In the genomic region with DNA sequence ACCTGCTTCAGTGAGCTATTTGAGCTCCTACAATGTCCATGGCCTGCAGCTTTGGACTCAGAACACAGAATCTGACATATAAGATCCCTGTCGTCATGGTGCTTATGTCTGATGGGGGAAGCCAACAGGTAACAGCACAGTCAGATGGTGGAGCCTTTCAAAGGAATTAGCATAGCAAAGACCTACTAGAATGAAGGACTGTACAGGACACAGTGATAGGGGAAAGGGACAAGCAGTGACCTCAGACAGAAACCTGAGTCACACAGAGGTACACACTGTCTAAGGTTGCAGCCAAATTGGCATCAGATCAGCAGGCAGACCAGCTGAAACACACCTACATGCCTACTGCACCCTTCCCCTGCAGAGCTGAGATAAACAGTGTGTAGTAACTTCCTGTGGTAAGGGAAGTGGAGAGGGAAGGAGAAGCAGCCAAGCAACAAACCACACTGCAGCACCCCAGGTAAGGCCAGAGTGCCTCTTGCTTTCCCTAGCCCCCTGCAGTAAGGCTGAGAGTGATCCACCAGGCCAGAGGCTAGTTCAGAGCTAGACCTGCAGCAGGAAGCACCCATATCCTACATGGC, we compare ENCODE assay signal across 25 mouse cellular contexts. TPM values are rescaled to one million over a fixed set of nuclear protein-coding genes. Genes with fewer than 3 reads are reported as not detected.
DNase-seq lines count a peak whose midpoint lies in the region; ATAC-seq and TF ChIP-seq lines count a peak whose summit lies in the region.
"Not testable (repeated sequence)": the region's sequence is repeated elsewhere in the genome, so short reads cannot be mapped to it uniquely, and the experiment has no call there.
"Had no signal": no experiment of that assay in that cellular context is flagged by ENCODE, and none has a peak within 500 bp of the region (broad histone marks: within the 10 kb centered on the region; RNA-seq: fewer than 3 reads in every experiment).

No protein-coding gene starts in this region.

- not testable (repeated sequence) for H3K27ac ChIP-seq in MEL (ENCODE audit: control insufficient read depth, low read depth, low read length)
- H3K27ac ChIP-seq in liver, postnatal 0 days (ENCODE audit: low read depth): peak overlapping the region; percentile 11; the same call in 1 of the 2 replicates
- peak overlapping the region; percentile 70 for H3K27ac ChIP-seq in spleen, adult 2 months (ENCODE audit: insufficient read depth, low read length)
- peak overlapping the region; percentile 69; the same call in 1 of the 2 replicates for H3K27ac ChIP-seq in thymus, adult 2 months (ENCODE audit: control insufficient read depth, insufficient read depth, low read length)

- H3K9ac ChIP-seq in MEL (ENCODE audit: control insufficient read depth, low read depth, low read length, poor library complexity, severe bottlenecking); liver, postnatal 0 days (replicated peaks): not testable (repeated sequence)

- H3K4me3 ChIP-seq in MEL (ENCODE audit: control insufficient read depth in 1 of 2, insufficient read depth in 1 of 2, low read depth in 2 of 2, low read length in 2 of 2); liver, postnatal 0 days (ENCODE audit: low read depth, low read length); spleen, adult 2 months (ENCODE audit: extremely low read depth, insufficient read depth, insufficient read length); thymus, adult 2 months (ENCODE audit: control insufficient read depth, insufficient read depth, low read length): not testable (repeated sequence)

- not testable (repeated sequence) for H3K79me2 ChIP-seq in MEL (ENCODE audit: control insufficient read depth, insufficient read depth, low read length, poor library complexity)

- H3K36me3 ChIP-seq in MEL (ENCODE audit: control insufficient read depth in 1 of 2, insufficient read depth in 2 of 2, low read length in 2 of 2); liver, postnatal 0 days (replicated peaks; ENCODE audit: insufficient read depth, low read length); spleen, adult 2 months (ENCODE audit: control insufficient read depth, insufficient read depth, low read length); thymus, adult 2 months (ENCODE audit: control insufficient read depth, insufficient read depth, low read length): not testable (repeated sequence)

- not testable (repeated sequence) for H3K27me3 ChIP-seq in MEL (ENCODE audit: control insufficient read depth in 1 of 2, insufficient read depth in 2 of 2, low read length in 2 of 2); liver, postnatal 0 days (ENCODE audit: insufficient read depth, low read length); spleen, adult 2 months (ENCODE audit: control insufficient read depth, insufficient read depth, low read length); thymus, adult 2 months (ENCODE audit: control insufficient read depth, insufficient read depth, low read length)

- H3K9me3 ChIP-seq in MEL (replicated peaks; ENCODE audit: insufficient read depth, low read length); liver, postnatal 0 days (ENCODE audit: low read length): not testable (repeated sequence)

- peak; percentile 86 for ATAC-seq in common myeloid progenitor, adult 5-6 weeks (replicated peaks; ENCODE audit: low read depth, poor library complexity, severe bottlenecking)
- ATAC-seq in liver, postnatal 0 days: peak; percentile 15; the same call in 1 of the 2 replicates
- ATAC-seq in megakaryocyte-erythroid progenitor cell, adult 5-6 weeks (replicated peaks; ENCODE audit: low FRiP score, low TSS enrichment, poor library complexity, severe bottlenecking): peak; percentile 79

- DNase-seq in A20 (ENCODE audit: low read depth, low spot score) (peak; percentile 31), MEL (ENCODE audit: low read depth, low spot score) (peak; percentile 17)
- not testable (repeated sequence) for DNase-seq in liver, postnatal 0 days; thymus, adult 2 months
- peak in 1 of 2 experiments; percentile 35 for DNase-seq in spleen, adult 2 months (ENCODE audit: low read depth in 1 of 2, low spot score in 2 of 2)

- not testable (repeated sequence) for TF ChIP-seq EP300 in MEL (IDR thresholded peaks at IDR 0.05; ENCODE audit: low read depth in 1 of 2, low read length in 2 of 2); liver, postnatal 0 days (IDR thresholded peaks at IDR 0.05; ENCODE audit: low read depth)

- H3K4me1 ChIP-seq in MEL (ENCODE audit: control insufficient read depth in 1 of 2, insufficient read depth in 2 of 2, low read length in 2 of 2); liver, postnatal 0 days (ENCODE audit: insufficient read depth); spleen, adult 2 months (ENCODE audit: control insufficient read depth, insufficient read depth, insufficient read length); thymus, adult 2 months (replicated peaks; ENCODE audit: control insufficient read depth, insufficient read depth, low read length): not testable (repeated sequence)

- 65% methylated on average over 1 of the region's 1 CpGs for WGBS in liver, postnatal 0 days (ENCODE audit: insufficient replicate concordance)
- WGBS in spleen, adult 2 months: 56% methylated on average over 1 of the region's 1 CpGs
- WGBS in thymus, adult 2 months: 82% methylated on average over 1 of the region's 1 CpGs

- TF ChIP-seq POLR2A in MEL (IDR thresholded peaks at IDR 0.05; ENCODE audit: control insufficient read depth in 1 of 2, insufficient read depth in 1 of 2, low read depth in 1 of 2, low read length in 2 of 2, poor library complexity in 1 of 2); spleen, adult 2 months (IDR thresholded peaks at IDR 0.05; ENCODE audit: low read depth, low read length); thymus, adult 2 months (IDR thresholded peaks at IDR 0.05; ENCODE audit: control insufficient read depth, extremely low read depth, insufficient read depth, low read length, poor library complexity): not testable (repeated sequence)

- not testable (repeated sequence) for TF ChIP-seq RAD21 in MEL (IDR thresholded peaks at IDR 0.05; ENCODE audit: low read depth, low read length)

- not testable (repeated sequence) for TF ChIP-seq CTCF in MEL (IDR thresholded peaks at IDR 0.05 in 2 of 3, conservative IDR thresholded peaks at IDR 0.05 in 1 of 3; ENCODE audit: control insufficient read depth in 1 of 3, insufficient read depth in 1 of 3, low read depth in 2 of 3, low read length in 3 of 3, poor library complexity in 1 of 3, severe bottlenecking in 1 of 3); liver, postnatal 0 days (IDR thresholded peaks at IDR 0.05; ENCODE audit: low read depth); spleen, adult 2 months (IDR thresholded peaks at IDR 0.05; ENCODE audit: extremely low read depth, insufficient read depth, insufficient read length, insufficient replicate concordance); thymus, adult 2 months (IDR thresholded peaks at IDR 0.05; ENCODE audit: borderline replicate concordance, control insufficient read depth, extremely low read depth, insufficient read depth, low read length, poor library complexity)

- not testable (repeated sequence) for H3K4me2 ChIP-seq in liver, postnatal 0 days (ENCODE audit: low read depth, low read length)

RNA-seq across cellular contexts. Expression of a gene that starts 16.1 kb away (rescaled TPM):
- 0.04 TPM in 1 of 2 replicates, not detected in the other for total RNA-seq in MEL (2012; rRNA removed)
- 1 to 10 TPM in 1 of 2 experiments, not detected in 1; 1.0 TPM for polyA plus RNA-seq in MEL (2012; ENCODE audit: insufficient read depth in 1 of 2, insufficient read length in 2 of 2, low read depth in 1 of 2, low replicate concordance in 2 of 2, missing spikeins in 1 of 2)
- not detected in 2 replicates for total RNA-seq in common myeloid progenitor, adult 5-6 weeks (2017)
- 0.02 TPM in 1 of 2 replicates, not detected in the other for polyA plus RNA-seq in liver, postnatal 0 days (2015; fragmentation: Nextera tagmentation; extraction: Ambion mirVana)
- total RNA-seq in megakaryocyte-erythroid progenitor cell, adult 5-6 weeks (2014; fragmentation: Nextera tagmentation): not detected in 2 replicates
- not detected in 2 replicates for total RNA-seq in megakaryocyte-erythroid progenitor cell, adult 5-6 weeks (2017)
- polyA plus RNA-seq in spleen, adult 2 months (2012; rRNA removed): not detected in 2 replicates
- polyA plus RNA-seq in thymus, adult 2 months (2012; rRNA removed): 0.32 TPM in 1 of 2 replicates, not detected in the other
- total RNA-seq: adrenal gland, adult 2 months; adrenal gland, postnatal 25 days; gastrocnemius, adult 2 months; gastrocnemius, postnatal 25 days; heart, postnatal 36 days had no signal
- polyA plus RNA-seq: adrenal gland, adult 2 months; C2C12; cerebellum, adult 2 months; embryonic facial prominence, embryonic 11.5 days; erythroblast, embryonic 14.5 days; forebrain, embryonic 14.5 days; G1E; heart, embryonic 13.5 days; heart, postnatal 0 days; hindbrain, embryonic 12.5 days; hindbrain, embryonic 16.5 days had no signal

RNA-seq across cellular contexts. Expression of a gene that starts 25.9 kb away (rescaled TPM):
- 0.04 TPM in 1 of 2 replicates, not detected in the other for total RNA-seq in MEL (2012; rRNA removed)
- under 1 TPM in 1 of 2 experiments, not detected in 1; 0.01 TPM for polyA plus RNA-seq in MEL (2012; ENCODE audit: insufficient read depth in 1 of 2, insufficient read length in 2 of 2, low read depth in 1 of 2, low replicate concordance in 2 of 2, missing spikeins in 1 of 2)
- not detected in 2 replicates for total RNA-seq in common myeloid progenitor, adult 5-6 weeks (2017)
- polyA plus RNA-seq in liver, postnatal 0 days (2015; fragmentation: Nextera tagmentation; extraction: Ambion mirVana): not detected in 2 replicates
- not detected in 2 replicates for total RNA-seq in megakaryocyte-erythroid progenitor cell, adult 5-6 weeks (2014; fragmentation: Nextera tagmentation)
- not detected in 2 replicates for total RNA-seq in megakaryocyte-erythroid progenitor cell, adult 5-6 weeks (2017)
- polyA plus RNA-seq in spleen, adult 2 months (2012; rRNA removed): 0.16 TPM in 1 of 2 replicates, not detected in the other
- 0.13 TPM in 1 of 2 replicates, not detected in the other for polyA plus RNA-seq in thymus, adult 2 months (2012; rRNA removed)
- total RNA-seq: adrenal gland, adult 2 months; adrenal gland, postnatal 25 days; gastrocnemius, adult 2 months; gastrocnemius, postnatal 25 days; heart, postnatal 36 days had no signal
- polyA plus RNA-seq: adrenal gland, adult 2 months; C2C12; embryonic facial prominence, embryonic 11.5 days; embryonic facial prominence, embryonic 15.5 days; erythroblast, embryonic 14.5 days; forebrain, embryonic 10.5 days; forebrain, embryonic 14.5 days; G1E; heart, embryonic 13.5 days; heart, postnatal 0 days; hindbrain, embryonic 12.5 days; hindbrain, embryonic 16.5 days; intestine, embryonic 14.5 days had no signal

RNA-seq across cellular contexts. Expression of a gene that starts 39.9 kb away (rescaled TPM):
- total RNA-seq in MEL (2012; rRNA removed): 0.08 TPM in 1 of 2 replicates, not detected in the other
- under 1 TPM in 1 of 2 experiments, not detected in 1; 0.06 TPM for polyA plus RNA-seq in MEL (2012; ENCODE audit: insufficient read depth in 1 of 2, insufficient read length in 2 of 2, low read depth in 1 of 2, low replicate concordance in 2 of 2, missing spikeins in 1 of 2)
- not detected in 2 replicates for total RNA-seq in common myeloid progenitor, adult 5-6 weeks (2017)
- polyA plus RNA-seq in liver, postnatal 0 days (2015; fragmentation: Nextera tagmentation; extraction: Ambion mirVana): not detected in 2 replicates
- total RNA-seq in megakaryocyte-erythroid progenitor cell, adult 5-6 weeks (2014; fragmentation: Nextera tagmentation): not detected in 2 replicates
- total RNA-seq in megakaryocyte-erythroid progenitor cell, adult 5-6 weeks (2017): not detected in 2 replicates
- 0.01 and 0.04 TPM in 2 replicates for polyA plus RNA-seq in spleen, adult 2 months (2012; rRNA removed)
- 0.17 and 0.27 TPM in 2 replicates for polyA plus RNA-seq in thymus, adult 2 months (2012; rRNA removed)
- total RNA-seq: adrenal gland, adult 2 months; adrenal gland, postnatal 25 days; gastrocnemius, adult 2 months; gastrocnemius, postnatal 25 days; heart, postnatal 36 days had no signal
- polyA plus RNA-seq: adrenal gland, adult 2 months; cerebellum, adult 2 months; erythroblast, embryonic 14.5 days; forebrain, embryonic 10.5 days; forebrain, embryonic 14.5 days; G1E; heart, postnatal 0 days; hindbrain, embryonic 12.5 days had no signal

RNA-seq across cellular contexts. Expression of a gene that starts 57.5 kb away (rescaled TPM):
- 0.08 TPM in 1 of 2 replicates, not detected in the other for total RNA-seq in MEL (2012; rRNA removed)
- not detected for polyA plus RNA-seq in MEL (2012; ENCODE audit: insufficient read depth in 1 of 2, insufficient read length in 2 of 2, low read depth in 1 of 2, low replicate concordance in 2 of 2, missing spikeins in 1 of 2)
- 0.64 and 1.6 TPM in 2 replicates for total RNA-seq in common myeloid progenitor, adult 5-6 weeks (2017)
- 4.8 and 5.8 TPM in 2 replicates for polyA plus RNA-seq in liver, postnatal 0 days (2015; fragmentation: Nextera tagmentation; extraction: Ambion mirVana)
- 5.0 TPM in 1 of 2 replicates, not detected in the other for total RNA-seq in megakaryocyte-erythroid progenitor cell, adult 5-6 weeks (2014; fragmentation: Nextera tagmentation)
- not detected in 2 replicates for total RNA-seq in megakaryocyte-erythroid progenitor cell, adult 5-6 weeks (2017)
- 80.8 and 95.2 TPM in 2 replicates for polyA plus RNA-seq in spleen, adult 2 months (2012; rRNA removed)
- 10.9 and 13.9 TPM in 2 replicates for polyA plus RNA-seq in thymus, adult 2 months (2012; rRNA removed)
- total RNA-seq: G1E had no signal
- polyA plus RNA-seq: C2C12 had no signal

Comparison
In these comparisons a context has a peak if more than half of its experiments do, and no peak if none do; other contexts are left out.
1. ATAC-seq: peak in every context shown above with its lines; median percentile 86 in common myeloid progenitor, adult 5-6 weeks; 79 in megakaryocyte-erythroid progenitor cell, adult 5-6 weeks; 15 in liver, postnatal 0 days.